Mouse (Mus musculus): ENCODE measurements around the gene Grin3b.

- TF ChIP-seq CTCF (IDR thresholded peaks at IDR 0.05; ENCODE audit: low read depth) (no peak), EP300 (IDR thresholded peaks at IDR 0.05; ENCODE audit: low read depth) (no peak)
These were observed 46.0 kb downstream of the Grin3b start, which contains the start of gene Arhgap45 for GRCm38 (mm10) chr10:80016511-80016910.
